Mouse (Mus musculus): ENCODE data around the gene Dnase1l3.

Gene Dnase1l3

GRCm38 (mm10) chr14:7934166-7934565, 60.2 kb downstream of the Dnase1l3 start:
- no peak for DNase-seq (ENCODE audit: low spot score in 2 of 2)

- DNase-seq (ENCODE audit: low spot score in 2 of 2) = no peak
Observed at GRCm38 (mm10) chr14:7932151-7932550, 62.2 kb downstream of the Dnase1l3 start.

DNA sequence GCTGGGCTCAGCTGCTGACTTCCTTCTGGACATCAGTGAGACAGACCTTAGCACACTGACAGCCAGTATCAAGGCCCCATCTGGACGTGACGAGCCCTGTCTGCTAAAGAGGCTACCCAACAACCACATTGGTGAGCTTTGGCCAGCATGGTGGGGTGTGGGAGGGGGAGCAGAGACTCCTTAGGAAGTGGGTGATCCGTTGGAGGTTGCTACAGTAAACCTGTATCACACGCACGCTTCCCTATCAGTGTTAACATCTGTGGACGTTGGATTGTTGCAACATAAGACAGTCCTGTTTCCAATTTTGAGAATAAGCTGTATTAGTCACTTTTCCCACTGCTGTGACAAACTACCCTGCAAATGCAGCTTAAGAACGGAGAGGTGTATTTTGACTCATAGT, 65.3 kb downstream of the Dnase1l3 start:
- DNase-seq (ENCODE audit: low spot score in 2 of 2) = no peak

DNA sequence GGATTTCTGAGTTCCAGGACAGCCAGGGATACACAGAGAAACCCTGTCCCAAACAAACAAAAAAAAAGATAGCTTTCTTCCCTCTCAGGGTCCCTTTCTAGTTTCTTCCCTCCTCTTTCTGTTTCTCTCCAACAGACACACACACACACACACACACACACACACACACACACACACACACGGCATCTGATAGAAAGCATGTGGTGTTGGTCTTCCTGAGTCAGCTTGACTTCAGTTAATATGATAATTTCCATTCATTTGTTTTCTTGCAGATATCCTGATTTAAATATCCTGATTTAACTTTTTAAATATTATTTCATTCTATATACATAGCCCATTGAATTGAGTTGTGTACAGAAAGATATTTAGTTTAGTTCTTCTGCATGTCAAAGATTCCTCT, 66.0 kb downstream of the Dnase1l3 start:
- no peak for DNase-seq (ENCODE audit: low spot score in 2 of 2)

GRCm38 (mm10) chr14:7923635-7924034, 70.7 kb downstream of the Dnase1l3 start:
- DNase-seq (ENCODE audit: low spot score in 2 of 2) = no peak

DNA sequence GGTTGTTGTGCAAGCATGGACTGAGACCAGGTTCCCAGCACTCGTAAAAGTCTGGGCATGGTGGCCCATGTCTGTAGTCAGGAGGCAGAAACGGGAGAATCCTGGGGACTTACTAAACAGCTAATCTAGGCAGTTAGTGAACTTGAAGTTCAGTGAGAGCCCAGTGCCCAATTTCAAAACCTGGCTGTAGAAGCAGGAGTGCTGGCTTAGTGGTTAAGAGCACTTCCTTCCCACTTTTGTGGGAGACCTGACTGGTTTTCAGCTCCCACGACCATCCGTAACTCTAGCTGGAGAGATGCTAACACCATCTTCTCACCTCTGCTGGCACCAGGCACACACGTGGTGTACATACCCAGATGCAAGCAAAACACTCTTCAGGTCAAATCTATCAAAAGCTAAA, 72.9 kb downstream of the Dnase1l3 start:
- no peak for DNase-seq (ENCODE audit: low spot score in 2 of 2)

GRCm38 (mm10) chr14:7919921-7920320, 74.5 kb downstream of the Dnase1l3 start:
- no peak for DNase-seq (ENCODE audit: low spot score in 2 of 2)

DNA sequence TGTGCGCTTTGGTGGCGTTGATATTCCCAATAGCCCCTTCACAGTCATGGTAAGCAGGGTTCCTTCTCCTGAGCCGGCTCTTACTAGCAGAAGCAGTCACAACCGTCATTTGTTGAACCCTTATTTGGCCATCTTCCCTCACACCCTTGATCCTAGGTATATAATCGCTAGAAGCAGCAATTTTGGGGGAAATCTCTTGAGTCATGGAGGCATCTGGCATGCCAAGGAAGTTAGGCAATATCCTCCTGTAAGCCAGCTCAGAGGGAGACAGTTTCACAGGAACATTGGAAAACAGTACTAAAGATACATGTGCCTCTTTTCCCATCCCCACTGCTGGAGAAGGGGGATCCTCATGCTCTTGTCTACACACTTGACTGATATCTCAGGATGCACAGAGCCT, 75.1 kb downstream of the Dnase1l3 start:
- DNase-seq (ENCODE audit: low spot score in 2 of 2) = no peak

GRCm38 (mm10) chr14:7918150-7918991, 76.0 kb downstream of the Dnase1l3 start:
- DNase-seq (ENCODE audit: low spot score in 2 of 2) = no peak
